In genomic region chr5:124247986-124248626, GRCm38 (mm10) we compare ENCODE assay signal across 8 mouse cellular contexts. TPM values are rescaled to one million over a fixed set of nuclear protein-coding genes. Genes with fewer than 3 reads are reported as not detected.
DNase-seq lines count a peak whose midpoint lies in the region; ATAC-seq lines count a peak whose summit lies in the region.

No protein-coding gene starts in this region.

- no peak overlapping the region for H3K27ac ChIP-seq in embryonic facial prominence, embryonic 11.5 days (replicated peaks; ENCODE audit: low read depth, low read length)
- no peak overlapping the region for H3K27ac ChIP-seq in limb, embryonic 12.5 days
- H3K27ac ChIP-seq in midbrain, embryonic 13.5 days, result 0 out of 2 replicates have a peak overlapping the region, but pooled peaks have one; percentile 25

- no peaks in the 10 kb centered on the region for H3K4me1 ChIP-seq in embryonic facial prominence, embryonic 11.5 days (ENCODE audit: control insufficient read depth, insufficient read depth, low read length)
- peaks cover 17% of the 10 kb centered on the region for H3K4me1 ChIP-seq in limb, embryonic 12.5 days (replicated peaks)
- peaks cover 32% of the 10 kb centered on the region for H3K4me1 ChIP-seq in midbrain, embryonic 13.5 days (replicated peaks)

- no peak overlapping the region for H3K9ac ChIP-seq in embryonic facial prominence, embryonic 11.5 days (replicated peaks; ENCODE audit: low read length)
- no peak overlapping the region for H3K9ac ChIP-seq in limb, embryonic 12.5 days (replicated peaks)
- H3K9ac ChIP-seq in midbrain, embryonic 13.5 days (replicated peaks), result peak overlapping the region; percentile 83; the same call in 1 of the 2 replicates

- H3K9me3 ChIP-seq in embryonic facial prominence, embryonic 11.5 days (replicated peaks; ENCODE audit: control insufficient read depth, low read length), result no peaks in the 10 kb centered on the region
- no peaks in the 10 kb centered on the region for H3K9me3 ChIP-seq in limb, embryonic 12.5 days
- no peaks in the 10 kb centered on the region for H3K9me3 ChIP-seq in midbrain, embryonic 13.5 days

- DNase-seq in R1 (ENCODE audit: low read depth, low spot score), result peak; percentile 69
- DNase-seq in embryonic facial prominence, embryonic 11.5 days (ENCODE audit: low spot score), result no peak
- DNase-seq in heart, postnatal 10 days, result peak; percentile 57 to 62
- no peak for DNase-seq in urinary bladder, postnatal 4 days (ENCODE audit: low spot score in 2 of 2)
- DNase-seq in spleen, adult 18-20 months, result no peak
- DNase-seq in gastrocnemius, adult 18-20 months (ENCODE audit: low spot score), result no peak

- WGBS in embryonic facial prominence, embryonic 11.5 days, result 31% methylated on average over 9 of the region's 9 CpGs
- 46% methylated on average over 9 of the region's 9 CpGs for WGBS in limb, embryonic 12.5 days
- 18% methylated on average over 9 of the region's 9 CpGs for WGBS in midbrain, embryonic 13.5 days

- intact Hi-C loops in heart, postnatal 10 days (cut with DNase I), result loop anchor here (2.0 kb wide), 2 partner anchors 33 to 85 kb away; no protein-coding TSS in a partner anchor

- peak overlapping the region; percentile 66; the same call in 1 of the 2 replicates for H3K4me3 ChIP-seq in embryonic facial prominence, embryonic 11.5 days (ENCODE audit: low read depth, low read length)
- H3K4me3 ChIP-seq in limb, embryonic 12.5 days (replicated peaks), result peak overlapping the region; percentile 70
- peak overlapping the region; percentile 68 for H3K4me3 ChIP-seq in midbrain, embryonic 13.5 days (replicated peaks)

- ATAC-seq in embryonic facial prominence, embryonic 11.5 days (replicated peaks; ENCODE audit: insufficient number of reproducible peaks, low FRiP score, low TSS enrichment, low read depth), result no peak
- ATAC-seq in limb, embryonic 12.5 days (ENCODE audit: insufficient number of reproducible peaks, insufficient read depth, low FRiP score, low TSS enrichment, low read depth), result no peak
- no peak for ATAC-seq in midbrain, embryonic 13.5 days

- H3K4me2 ChIP-seq in embryonic facial prominence, embryonic 11.5 days (ENCODE audit: low read depth, low read length), result no peak overlapping the region
- peak overlapping the region; percentile 86 for H3K4me2 ChIP-seq in limb, embryonic 12.5 days
- H3K4me2 ChIP-seq in midbrain, embryonic 13.5 days (replicated peaks), result peak overlapping the region; percentile 88

- no peaks in the 10 kb centered on the region for H3K27me3 ChIP-seq in embryonic facial prominence, embryonic 11.5 days (ENCODE audit: control insufficient read depth, insufficient read depth, low read length)
- H3K27me3 ChIP-seq in limb, embryonic 12.5 days, result 0 out of 2 replicates have a peak, but pooled peaks cover 7% of the 10 kb centered on the region
- H3K27me3 ChIP-seq in midbrain, embryonic 13.5 days, result no peaks in the 10 kb centered on the region

- H3K36me3 ChIP-seq in embryonic facial prominence, embryonic 11.5 days (replicated peaks; ENCODE audit: control insufficient read depth, insufficient read depth, low read depth, low read length), result no peaks in the 10 kb centered on the region
- H3K36me3 ChIP-seq in limb, embryonic 12.5 days, result peaks cover 21% of the 10 kb centered on the region
- no peaks in the 10 kb centered on the region; the same call in 1 of the 2 replicates for H3K36me3 ChIP-seq in midbrain, embryonic 13.5 days

RNA-seq across cellular contexts. Expression of gene Pitpnm2, which starts 1.5 kb away (rescaled TPM):
- polyA plus RNA-seq in embryonic facial prominence, embryonic 11.5 days (2014; fragmentation: Nextera tagmentation; extraction: Ambion mirVana), result 3.4 and 3.5 TPM in 2 replicates
- total RNA-seq in heart, postnatal 10 days (2021), result 10 to 100 TPM; 54.2 to 58.3 TPM
- 3.1 and 3.6 TPM in 2 replicates for polyA plus RNA-seq in limb, embryonic 12.5 days (2016; fragmentation: Nextera tagmentation; extraction: Ambion mirVana)
- polyA plus RNA-seq in midbrain, embryonic 13.5 days (2015; fragmentation: Nextera tagmentation; extraction: Ambion mirVana), result 6.6 and 7.7 TPM in 2 replicates
- 10 to 100 TPM; 19.6 to 20.9 TPM for total RNA-seq in gastrocnemius, adult 18-20 months (2021)

Comparison
In these comparisons a context has a peak if more than half of its experiments do, and no peak if none do; other contexts are left out.
1. DNase-seq: peak in R1 (single experiment) and heart, postnatal 10 days (2 of 2); none in embryonic facial prominence, embryonic 11.5 days (single experiment), urinary bladder, postnatal 4 days (0 of 2), spleen, adult 18-20 months (0 of 2) and gastrocnemius, adult 18-20 months (single experiment).
2. Peak in every context shown above with its lines, with median percentiles within 50 percentile points of each other: H3K4me3 ChIP-seq.